Mouse (Mus musculus): Measurements from ENCODE around the gene Gm11555.

GRCm38 (mm10) chr11:99644351-99644750, 5.7 kb downstream of the Gm11555 start:
- TF ChIP-seq CTCF (IDR thresholded peaks at IDR 0.05; ENCODE audit: extremely low read depth, insufficient read depth, insufficient read length, insufficient replicate concordance) (no peak), POLR2A (IDR thresholded peaks at IDR 0.05; ENCODE audit: low read depth, low read length) (no peak)

Data from spleen, adult 2 months (tissue).